Mouse (Mus musculus) heart, postnatal 10 days (tissue): Measurements from ENCODE around the gene Kcnn3. TPM values are rescaled to one million over a fixed set of nuclear protein-coding genes. Genes with fewer than 3 reads are reported as not detected.

Experiments
- DNase-seq, 2 experiments: peaks; one replicate each; pipeline ENCODE4 v3.0.0; 2021
- intact Hi-C: fragments of 180-260 bp; cut with DNase I; formaldehyde crosslinking; loops from one replicate; pipeline ENCODE4 v1.15.1; 2025
- total RNA-seq, 2 experiments: library from RNA; stranded (reverse); gene quantifications; 2 replicates each; pipeline ENCODE4 v1.2.3; 2021

Gene Kcnn3
- total RNA-seq, 2 experiments from 2014 or later = 7.4 to 8.8 TPM

DNA sequence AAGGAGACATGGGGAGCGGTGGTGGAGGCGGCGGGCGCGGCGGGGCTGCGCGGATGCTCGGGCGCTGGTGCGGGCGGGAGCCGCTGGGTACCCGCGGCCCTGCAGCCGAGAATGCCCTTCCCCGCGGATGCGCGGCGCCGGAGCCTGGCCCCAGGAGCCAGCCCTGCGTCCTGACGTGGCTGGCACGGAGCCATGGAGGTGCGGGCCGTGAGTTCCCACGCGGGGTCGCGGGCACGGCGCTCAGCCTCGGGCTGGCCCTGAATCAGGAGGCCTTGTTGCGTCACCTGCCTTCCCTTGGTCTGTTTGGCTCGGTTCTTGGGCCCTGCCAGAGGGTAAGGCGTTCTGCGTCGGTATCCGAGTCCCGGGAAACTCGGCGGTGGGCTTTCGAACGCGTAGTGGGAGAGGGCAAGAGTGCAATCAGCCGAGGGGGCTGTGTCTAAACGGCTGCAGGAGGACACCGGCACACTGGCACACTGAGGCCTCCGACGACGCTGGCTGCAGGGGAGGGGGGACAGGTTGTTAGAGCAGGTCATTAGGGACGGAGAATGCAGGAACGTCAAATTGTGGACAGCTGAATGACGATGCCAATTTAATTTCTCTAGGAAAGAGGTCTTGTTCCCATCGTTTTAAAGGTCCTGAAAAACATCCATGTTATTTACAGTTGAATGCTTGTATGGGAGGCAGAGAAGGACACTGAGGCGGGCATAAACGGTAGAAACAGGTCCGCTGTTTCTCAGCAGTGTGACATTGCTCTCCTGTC is 195.4 kb downstream of the Kcnn3 start:
- DNase-seq = peak in 1 of 2 experiments; percentile 58
- intact Hi-C loops = no loop called here

DNA sequence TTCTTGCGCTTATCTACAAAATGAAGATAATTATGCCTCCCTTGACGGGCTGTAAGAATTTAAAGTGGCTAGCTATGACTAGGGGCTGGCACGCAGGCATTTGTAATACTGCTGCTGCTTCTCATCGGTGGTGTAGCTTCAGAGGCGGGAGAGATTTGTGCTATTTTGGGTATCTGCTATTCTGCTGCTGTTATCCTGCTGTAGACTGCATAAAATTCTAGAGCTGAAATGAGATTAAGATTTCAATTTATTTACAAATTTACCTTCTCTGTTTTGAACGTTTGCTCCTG is 195.9 kb downstream of the Kcnn3 start:
- peak; percentile 10 to 11 for DNase-seq
- intact Hi-C loops = no loop called here

DNA sequence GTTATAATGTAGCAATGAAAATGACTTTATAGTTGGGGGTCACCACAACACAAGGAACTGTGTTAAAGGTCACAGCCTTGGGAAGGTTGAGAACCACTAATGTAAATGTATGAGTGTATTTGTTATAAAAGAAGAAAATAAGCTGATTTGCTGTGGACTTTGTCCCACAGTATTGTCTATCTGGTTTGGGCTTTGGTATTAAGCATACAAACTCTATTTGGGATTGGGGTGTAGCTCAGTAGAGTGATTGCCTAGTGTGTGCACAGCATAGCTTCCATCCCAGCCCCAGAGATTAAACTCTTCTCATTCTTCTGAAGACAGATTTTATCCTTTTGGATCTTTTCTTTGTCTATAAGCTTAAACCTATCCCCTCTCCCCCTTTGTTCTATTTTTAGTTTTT is 202.1 kb downstream of the Kcnn3 start:
- intact Hi-C loops = no loop called here
- DNase-seq = no peak

DNA sequence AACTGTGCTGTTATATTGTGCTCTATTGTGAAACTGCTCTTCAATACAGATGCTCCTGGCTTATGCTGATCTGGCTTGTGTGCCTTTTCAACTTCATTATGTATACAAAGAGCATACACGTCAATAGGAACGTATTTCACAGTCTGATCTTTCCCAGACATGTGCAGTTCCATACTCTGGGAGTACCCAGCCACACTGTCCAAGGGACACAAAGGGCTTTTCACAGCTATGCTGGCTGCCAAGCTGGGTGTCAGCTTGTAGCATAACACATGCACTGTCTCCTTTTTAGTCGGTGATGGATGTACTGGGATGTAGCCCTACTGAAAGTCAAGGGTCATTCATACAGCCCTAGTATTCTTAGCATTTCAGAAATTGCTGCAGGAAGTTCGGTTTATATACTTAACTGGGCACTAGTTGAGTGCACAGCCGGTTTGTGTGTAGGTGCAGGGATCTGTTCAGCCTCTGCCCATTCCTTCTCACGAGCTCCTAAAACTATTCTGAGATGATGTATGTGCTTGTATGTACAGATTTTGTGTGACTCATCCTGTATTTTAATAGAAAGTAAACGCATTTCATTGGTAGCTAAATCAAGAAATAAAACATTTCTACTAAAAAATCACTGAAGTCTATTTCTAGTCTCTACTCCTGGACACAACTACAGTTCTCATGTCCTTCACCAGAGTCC is 203.6 kb downstream of the Kcnn3 start:
- DNase-seq = no peak
- intact Hi-C loops = no loop called here

Other genes starting within 250 kb of the Kcnn3 start
- 10 to 100 TPM; 29.3 to 31.3 TPM for gene Slc50a1, start 249.6 kb upstream of the Kcnn3 start, total RNA-seq
- 10 to 100 TPM; 48.8 to 57.5 TPM for gene Efna1, start 239.0 kb upstream of the Kcnn3 start, total RNA-seq
- under 1 TPM in 1 of 2 experiments, not detected in 1; 0.17 TPM for gene Efna3, start 197.2 kb upstream of the Kcnn3 start, total RNA-seq
- 1 to 10 TPM; 1.9 to 2.2 TPM for gene Efna4, start 182.1 kb upstream of the Kcnn3 start, total RNA-seq
- gene Adam15, start 170.2 kb upstream of the Kcnn3 start, total RNA-seq = 100 to 1,000 TPM; 101 to 118 TPM
- gene Dcst2, start 158.2 kb upstream of the Kcnn3 start, total RNA-seq = under 1 TPM in 1 of 2 experiments, not detected in 1; 0.26 TPM
- under 1 TPM; 0.43 to 0.57 TPM for gene Dcst1, start 154.9 kb upstream of the Kcnn3 start, total RNA-seq
- gene Zbtb7b, start 125.4 kb upstream of the Kcnn3 start, total RNA-seq = 10 to 100 TPM; 20.2 to 25.6 TPM
- under 1 TPM in 1 of 2 experiments, not detected in 1; 0.64 TPM for gene Lenep, start 117.4 kb upstream of the Kcnn3 start, total RNA-seq
- 10 to 100 TPM; 44.4 TPM for gene Flad1, start 108.3 kb upstream of the Kcnn3 start, total RNA-seq
- 10 to 100 TPM; 26.6 to 26.9 TPM for gene Cks1b, start 101.8 kb upstream of the Kcnn3 start, total RNA-seq
- 10 to 100 TPM; 59.1 to 62.1 TPM for gene Shc1, start 101.7 kb upstream of the Kcnn3 start, total RNA-seq
- 10 to 100 TPM; 16.8 to 22.3 TPM for gene Pygo2, start 90.0 kb upstream of the Kcnn3 start, total RNA-seq
- gene Pbxip1, start 83.5 kb upstream of the Kcnn3 start, total RNA-seq = 10 to 100 TPM; 66.5 to 66.8 TPM
- 10 to 100 TPM in 1 of 2 experiments, 1 to 10 TPM in 1; 8.9 to 12.1 TPM for gene Pmvk, start 65.6 kb upstream of the Kcnn3 start, total RNA-seq
- 10 to 100 TPM; 14.3 to 16.2 TPM for gene Adar, start 194.9 kb downstream of the Kcnn3 start, total RNA-seq
- under 1 TPM; 0.12 to 0.22 TPM for gene Chrnb2, start 244.5 kb downstream of the Kcnn3 start, total RNA-seq